Mouse (Mus musculus) ovary, adult 18-20 months (tissue): Measurements from ENCODE around the gene Phospho1.
A peak's percentile ranks its signal among the peaks of the same experiment; 100 is the strongest.

Experiments
- DNase-seq: peaks from one replicate; pipeline ENCODE4 v3.0.0; 2022; ENCODE audit warnings: low spot score, mixed read lengths

Phospho1 gene

DNA sequence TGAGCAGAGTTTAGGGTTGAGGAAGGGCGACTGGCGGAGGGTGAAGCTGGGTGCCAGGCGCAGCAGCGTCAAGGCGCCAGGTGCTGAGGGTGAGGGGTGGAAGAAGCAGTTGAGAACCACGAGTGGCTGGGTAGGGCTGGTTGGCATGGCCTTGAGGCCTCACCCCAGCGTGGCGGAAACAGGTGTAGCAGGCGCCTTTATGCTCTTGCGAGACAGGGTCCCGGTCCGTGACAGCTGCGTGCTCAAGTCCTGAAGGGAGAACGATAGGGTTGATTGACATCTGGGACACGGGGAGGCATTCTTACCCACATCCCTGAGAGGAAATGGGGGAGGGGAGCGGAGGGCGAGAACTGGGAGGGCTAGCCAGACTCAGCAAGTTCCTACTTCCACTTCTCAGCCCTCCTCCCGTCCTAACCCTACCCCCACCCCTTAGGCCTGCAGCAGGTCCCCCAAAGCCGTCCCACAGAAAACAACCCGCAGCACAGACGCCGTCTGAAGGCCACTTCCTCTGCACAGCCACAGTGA is 9.9 kb downstream of the Phospho1 start:
- no peak for DNase-seq

DNA sequence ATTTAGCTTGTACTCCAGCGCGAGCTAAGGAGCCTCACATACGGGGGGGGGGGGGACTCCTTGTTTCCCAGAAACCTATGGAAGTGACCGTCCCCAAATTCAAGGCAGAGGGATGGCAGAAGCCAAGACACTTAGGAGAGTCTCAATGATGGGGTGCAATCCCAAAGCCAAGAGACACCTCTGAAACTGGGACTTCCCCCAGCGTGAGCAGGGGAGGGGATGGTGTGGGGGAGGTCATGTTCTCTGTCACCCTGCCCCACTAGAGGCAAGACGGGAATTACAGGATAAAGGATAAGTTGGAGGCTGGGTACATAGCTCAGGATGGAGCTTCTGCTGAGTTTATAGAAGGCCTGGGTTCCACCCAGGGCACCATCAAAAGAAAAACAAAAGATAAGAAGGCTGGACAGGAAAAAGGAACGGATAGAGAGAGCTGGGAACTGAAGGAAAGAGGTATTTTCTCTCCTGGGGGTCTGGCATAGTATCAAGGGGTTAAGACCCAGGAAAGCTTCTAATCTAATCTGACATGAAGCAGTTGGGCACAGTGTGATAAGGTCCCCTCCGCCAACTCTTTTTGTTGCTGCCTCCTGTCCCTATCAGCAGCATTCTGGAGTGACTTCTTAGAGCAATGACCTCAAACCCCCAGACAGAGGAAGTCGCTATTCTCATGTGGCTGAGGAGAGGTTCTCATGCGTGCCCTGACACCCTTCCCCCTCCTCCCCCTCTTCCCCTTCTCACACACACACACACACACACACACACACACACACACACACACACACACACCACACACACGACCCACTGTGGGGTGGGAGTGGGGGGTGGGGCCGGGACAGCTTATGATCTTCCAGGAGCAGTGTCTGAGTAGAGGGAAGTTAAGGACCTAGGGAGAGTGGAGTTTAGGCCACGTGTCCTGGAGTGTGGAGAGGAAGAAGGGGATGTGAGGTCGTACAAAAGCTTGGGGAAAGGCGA is 10.7 kb downstream of the Phospho1 start:
- no peak for DNase-seq

DNA sequence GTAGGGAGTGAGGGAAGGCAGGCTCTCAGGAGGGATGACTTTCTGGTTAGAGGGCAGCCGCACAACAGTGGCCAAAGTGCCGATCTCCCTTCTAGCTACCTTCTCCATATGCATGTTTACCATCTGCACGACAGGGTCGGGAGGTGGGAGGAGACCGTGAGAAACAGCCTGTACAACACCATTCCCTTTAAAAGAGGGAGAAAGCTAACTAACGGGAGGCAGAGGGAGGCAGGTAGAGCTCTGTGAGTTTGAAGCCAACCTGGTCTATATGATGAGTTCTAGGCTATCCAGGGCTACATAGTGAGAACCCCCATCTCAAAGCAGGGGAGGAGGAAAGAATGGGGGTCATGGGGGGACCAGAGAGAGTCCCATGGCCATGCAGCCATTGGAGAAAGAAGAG is 11.5 kb downstream of the Phospho1 start:
- DNase-seq = no peak

DNA sequence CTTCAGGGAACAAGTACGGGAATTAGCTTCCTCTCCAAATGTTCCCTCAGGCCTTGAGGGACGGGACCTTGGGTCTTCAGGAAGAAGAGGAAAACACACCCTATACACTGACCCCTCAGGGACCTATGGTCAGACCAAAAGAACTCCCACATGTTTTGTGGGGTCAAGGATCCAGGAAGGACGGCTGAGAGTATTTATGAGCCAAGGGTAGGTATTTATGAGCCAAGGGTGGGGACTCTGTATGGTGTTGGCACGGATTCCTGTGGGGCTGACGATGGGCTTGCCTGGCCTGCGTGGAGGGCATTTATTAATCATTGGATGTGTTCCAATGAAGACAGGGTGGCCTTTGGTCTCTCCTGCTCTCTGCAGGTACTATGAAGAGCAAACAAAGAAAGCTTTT is 12.1 kb downstream of the Phospho1 start:
- no peak for DNase-seq

DNA sequence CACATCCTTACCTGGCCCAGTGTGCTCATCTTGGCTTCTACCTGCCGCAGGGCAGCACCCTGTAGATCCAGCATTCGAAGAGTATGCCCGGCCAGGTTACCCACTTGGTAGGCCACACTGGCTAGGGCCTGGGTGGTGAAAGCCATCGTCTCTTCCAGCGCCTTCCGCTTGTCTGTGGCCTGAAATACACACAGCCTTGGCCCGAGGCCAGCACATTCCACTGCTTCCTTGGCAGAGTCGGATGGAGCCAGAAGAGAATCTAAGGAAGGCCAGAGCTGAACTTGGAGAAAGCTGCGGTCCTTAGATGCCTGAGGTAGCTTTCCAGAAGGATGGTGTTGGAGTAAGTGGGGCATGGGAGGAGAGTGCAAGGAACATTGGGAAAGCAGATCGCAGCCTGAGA is 12.8 kb downstream of the Phospho1 start, which contains the start of gene Gngt2:
Gngt2 (plus strand) TSS at position 158 of the 400 bp plus-strand sequence.
- DNase-seq = peak; percentile 74

DNA sequence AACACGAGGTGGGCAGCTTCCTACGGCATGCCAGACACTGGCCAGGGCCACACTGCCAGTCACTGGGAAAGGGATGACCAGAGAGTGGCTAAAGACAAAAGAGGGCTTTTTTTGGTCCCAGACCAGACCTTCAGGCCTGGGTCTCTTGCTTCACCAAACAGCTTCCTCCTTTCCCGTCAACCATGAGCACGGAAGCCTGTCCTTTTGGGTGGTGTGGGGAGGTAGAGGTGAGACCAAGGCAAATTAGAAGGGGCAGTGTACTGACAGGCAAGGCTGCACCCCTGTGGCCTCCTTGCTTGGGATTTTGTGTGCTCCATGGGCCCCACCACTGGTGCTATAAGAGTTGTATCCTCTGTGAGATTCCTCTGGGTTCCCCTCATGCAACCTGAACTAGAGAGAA is 14.3 kb downstream of the Phospho1 start:
- DNase-seq = no peak

DNA sequence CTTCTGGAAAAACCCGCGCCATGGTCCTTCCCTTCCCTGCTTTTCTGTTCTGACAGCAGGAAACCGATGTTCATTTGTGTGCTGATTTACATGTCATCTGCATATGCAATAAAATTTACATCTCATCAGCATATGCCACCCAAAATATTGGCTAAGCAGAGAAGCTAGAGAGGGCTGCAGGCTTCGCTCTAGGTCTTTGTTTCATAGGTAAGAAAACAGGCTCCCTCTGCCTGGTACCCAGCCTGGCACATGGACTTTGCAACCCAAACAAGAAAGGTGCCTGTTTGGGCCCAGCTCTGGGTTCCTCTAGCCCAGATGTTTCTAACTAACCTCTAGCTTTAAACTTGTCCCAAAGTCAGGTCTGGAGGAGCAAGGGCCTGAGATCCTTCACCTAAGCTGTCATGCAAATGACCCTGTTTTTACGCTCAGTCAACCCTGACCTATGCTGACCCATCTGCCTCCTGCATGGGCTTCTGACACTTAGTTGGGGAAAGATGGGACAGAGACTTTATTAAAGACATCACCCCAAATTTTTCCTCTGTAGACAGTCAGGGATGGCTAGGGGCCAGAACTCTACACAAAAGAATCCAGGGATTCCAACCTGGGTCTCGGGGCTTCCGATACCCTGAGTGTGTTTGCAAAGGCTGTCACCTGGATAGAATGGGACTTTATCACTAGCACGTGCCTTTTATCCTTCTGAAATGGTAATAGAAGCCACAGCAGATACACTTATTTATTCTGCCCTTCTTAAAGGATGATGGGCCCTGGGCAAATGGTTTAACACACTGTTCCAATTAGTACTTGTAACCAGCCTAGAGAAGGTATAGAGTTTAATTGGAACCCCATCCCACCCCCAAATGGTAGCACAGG is 14.9 kb downstream of the Phospho1 start:
- no peak for DNase-seq

DNA sequence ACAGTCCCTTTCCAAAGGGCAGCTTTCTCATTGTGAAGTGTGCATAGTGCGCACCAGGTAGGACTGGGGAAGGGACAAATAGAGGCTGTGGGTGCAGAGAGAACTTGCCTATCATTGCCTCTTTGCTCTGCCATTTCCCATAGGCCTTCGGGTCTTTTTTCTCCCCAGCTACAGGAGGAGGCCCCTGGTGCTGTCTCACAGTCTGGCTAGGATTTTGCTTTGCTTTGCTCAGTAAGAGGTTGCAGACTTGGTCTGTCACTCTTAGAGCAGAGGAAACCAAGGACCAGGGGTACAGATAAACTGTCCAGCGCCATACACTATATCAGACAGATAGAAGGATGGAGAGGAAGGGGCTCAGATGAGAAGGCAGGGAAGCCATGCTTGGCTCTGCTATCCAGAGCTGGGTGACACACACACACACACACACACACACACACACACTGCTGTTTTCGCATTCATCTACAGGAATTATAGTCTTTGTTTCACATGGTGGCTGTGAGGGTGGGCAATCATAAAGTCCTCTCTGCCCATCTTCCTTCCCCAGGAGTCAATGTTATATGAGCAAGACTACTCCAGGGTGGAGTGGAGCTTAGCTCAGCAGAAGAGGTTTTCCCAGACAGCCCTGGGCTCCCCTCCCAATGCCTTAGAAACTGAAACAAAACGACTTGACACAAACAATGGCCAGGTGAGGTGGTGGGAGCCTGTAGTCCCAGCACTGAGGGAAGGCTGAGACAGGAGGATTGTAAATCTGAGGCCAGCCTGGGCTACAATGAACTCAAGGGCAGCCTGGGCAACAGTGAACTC is 16.6 kb downstream of the Phospho1 start:
- no peak for DNase-seq

DNA sequence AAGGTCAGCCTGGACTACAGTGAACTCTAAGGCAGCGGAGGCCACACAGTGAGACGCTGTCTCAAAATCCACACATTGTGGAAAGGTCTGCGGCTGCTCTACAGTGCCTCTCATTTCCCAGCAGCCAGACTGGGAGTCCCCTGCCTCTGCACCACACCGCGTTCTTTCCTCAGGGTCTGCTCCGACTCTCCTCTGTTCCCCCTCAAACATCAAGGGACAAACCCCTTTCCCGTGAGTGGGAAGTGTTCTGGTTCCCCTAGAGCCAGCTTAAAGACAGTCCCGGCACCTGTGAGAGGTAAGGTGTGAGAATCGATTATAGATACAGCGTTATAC is 17.2 kb downstream of the Phospho1 start:
- DNase-seq = no peak

DNA sequence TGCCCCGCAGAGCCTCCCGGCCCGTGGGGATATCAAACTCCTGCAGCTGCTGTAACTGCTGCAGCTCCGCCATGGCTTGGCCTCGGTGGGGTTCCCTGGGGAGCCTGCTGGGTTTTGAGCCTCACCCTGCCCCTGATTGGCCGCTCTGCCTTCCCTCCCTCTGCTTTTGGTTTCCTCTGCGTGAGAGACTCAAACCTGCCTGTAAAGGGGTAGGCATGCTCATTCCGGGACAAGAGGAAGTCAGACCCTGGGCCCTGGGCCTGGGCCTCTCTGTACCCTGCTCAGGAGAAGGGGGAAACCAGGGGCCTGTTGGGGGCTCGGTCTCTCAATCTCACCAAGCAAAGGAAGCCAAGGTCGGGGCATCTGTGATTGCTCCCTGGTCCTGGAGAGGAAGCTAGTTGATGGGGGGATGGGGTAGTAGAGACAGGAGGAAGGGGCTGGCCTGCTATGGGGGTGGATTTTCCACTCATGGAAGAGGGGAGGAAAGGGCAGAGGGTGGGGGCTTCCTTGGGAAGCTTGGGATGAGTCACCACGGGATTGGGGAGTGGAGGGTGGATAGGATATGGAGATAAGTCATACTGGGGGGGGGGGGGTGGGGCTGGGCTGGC is 17.9 kb downstream of the Phospho1 start, which contains the start of gene Abi3:
Abi3 (minus strand) TSS at position 403 of the 608 bp plus-strand sequence.
- DNase-seq = no peak

DNA sequence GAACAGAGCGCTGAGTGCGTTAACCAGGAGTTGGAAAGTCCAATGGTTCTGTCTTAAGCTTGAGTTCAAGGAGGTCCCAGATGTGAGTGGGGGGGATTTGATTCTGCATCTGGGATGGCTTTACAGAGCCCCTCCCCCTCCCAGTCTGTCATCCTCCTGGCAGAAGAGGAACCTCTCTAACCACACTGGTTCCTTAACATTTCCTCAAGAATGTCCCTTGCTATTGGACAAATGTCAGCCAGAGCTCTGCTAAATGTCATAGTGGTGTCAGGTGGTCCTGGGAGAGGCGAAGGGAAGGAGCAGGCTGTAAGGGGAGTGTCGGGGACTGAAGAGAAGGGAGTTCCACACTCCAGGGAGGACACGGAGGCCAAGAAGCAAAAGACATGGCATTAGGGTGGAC is 18.7 kb downstream of the Phospho1 start:
- no peak for DNase-seq

DNA sequence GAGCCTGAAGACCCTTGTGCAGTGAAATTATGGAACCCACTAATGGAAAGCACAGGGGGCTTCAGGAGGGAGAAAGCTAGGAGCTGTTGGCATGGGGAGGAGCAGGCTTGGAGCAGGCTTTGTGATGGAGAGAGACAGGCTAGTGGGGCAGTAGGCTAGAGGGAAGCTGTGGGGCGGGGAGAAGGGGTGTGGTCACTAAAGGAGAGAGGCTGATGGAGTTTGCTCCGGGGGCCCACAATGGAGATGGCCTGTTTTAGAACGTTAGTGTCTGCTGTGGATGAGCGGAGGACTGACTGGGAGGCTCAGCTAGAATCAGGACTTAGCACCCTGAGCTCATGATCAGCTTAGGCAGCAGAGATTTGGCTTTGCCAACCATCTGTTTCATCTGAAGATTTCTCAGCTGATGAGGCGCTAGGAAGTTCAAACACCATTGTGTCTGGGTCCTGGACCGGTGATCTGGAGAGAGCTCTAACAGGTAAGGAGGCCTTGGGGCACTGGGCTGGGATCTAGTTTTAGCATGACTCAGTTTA is 19.2 kb downstream of the Phospho1 start:
- no peak for DNase-seq

DNA sequence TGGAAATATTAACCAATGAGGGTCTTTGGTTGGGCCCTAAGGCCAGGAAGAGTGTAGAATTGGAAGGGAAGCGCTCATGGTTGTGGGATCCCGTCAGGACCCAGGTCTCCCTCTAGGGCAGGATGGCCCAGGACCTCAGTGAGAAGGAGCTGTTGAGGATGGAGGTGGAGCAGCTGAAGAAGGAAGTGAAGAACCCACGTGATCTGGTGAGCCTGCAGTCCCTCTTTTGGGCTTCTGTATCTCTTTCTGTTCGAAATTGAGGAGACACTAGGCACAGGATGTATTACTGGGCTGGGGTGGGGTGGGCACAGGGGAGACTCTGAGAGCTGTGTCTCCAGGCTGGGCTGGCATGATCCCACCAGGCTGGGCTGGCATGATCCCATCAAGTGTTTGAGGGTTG is 20.6 kb downstream of the Phospho1 start:
- DNase-seq = no peak

DNA sequence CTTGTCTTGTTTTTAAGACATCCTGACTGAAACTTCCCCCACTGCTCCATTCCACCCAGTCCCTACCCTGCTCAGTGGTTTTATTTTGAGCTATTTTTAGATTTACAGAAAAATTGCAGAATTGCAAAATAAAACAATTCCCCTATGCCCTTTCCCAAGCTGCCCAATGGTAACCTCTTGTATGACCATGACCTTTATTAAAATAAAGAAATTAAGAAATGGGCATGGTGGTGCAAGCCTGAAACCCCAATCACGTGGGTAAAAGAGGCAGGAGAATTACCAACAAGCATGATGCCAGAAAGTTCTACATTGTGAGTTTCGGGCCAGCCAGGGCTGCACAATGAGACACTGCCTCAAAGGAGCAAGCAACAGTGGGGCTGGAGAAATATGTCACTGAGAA is 26.6 kb downstream of the Phospho1 start:
- DNase-seq = no peak

DNA sequence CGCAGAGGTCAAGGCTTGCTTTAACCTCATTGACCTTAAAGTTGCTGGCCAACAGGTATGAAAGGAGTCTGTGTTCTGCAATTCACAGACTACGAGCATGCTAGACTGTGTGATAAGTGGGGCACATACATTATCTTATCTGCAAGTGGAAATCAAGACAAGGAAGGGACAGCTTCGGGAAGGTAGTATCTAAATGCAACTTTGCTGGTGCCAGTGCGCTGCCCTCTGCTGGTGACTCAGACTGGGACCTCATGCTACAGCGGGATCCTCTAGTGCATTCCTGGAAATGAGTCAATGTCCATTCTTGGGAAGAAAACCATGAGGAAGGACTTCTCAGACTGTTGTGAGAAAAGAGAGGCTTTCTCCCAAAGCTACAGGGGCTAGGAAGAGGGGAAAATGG is 29.4 kb downstream of the Phospho1 start:
- no peak for DNase-seq

DNA sequence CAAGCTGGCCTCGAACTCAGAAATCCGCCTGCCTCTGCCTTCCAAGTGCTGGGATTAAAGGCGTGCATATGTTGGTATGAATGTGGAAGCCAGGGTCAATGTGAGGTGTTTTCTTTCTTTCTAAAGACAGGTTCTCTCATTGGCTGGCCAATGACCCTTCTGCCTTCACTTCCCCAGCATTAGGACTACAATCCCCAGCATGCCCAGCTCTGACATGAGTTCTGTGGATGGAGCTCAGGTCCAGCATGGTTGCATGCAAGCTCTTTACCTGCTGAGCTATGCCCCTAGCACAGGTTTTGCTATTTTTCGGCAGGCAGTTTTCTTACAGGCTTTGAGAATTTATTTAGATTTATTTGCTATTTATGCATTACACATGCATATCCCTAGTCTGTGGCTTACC is 33.0 kb downstream of the Phospho1 start:
- DNase-seq = no peak

DNA sequence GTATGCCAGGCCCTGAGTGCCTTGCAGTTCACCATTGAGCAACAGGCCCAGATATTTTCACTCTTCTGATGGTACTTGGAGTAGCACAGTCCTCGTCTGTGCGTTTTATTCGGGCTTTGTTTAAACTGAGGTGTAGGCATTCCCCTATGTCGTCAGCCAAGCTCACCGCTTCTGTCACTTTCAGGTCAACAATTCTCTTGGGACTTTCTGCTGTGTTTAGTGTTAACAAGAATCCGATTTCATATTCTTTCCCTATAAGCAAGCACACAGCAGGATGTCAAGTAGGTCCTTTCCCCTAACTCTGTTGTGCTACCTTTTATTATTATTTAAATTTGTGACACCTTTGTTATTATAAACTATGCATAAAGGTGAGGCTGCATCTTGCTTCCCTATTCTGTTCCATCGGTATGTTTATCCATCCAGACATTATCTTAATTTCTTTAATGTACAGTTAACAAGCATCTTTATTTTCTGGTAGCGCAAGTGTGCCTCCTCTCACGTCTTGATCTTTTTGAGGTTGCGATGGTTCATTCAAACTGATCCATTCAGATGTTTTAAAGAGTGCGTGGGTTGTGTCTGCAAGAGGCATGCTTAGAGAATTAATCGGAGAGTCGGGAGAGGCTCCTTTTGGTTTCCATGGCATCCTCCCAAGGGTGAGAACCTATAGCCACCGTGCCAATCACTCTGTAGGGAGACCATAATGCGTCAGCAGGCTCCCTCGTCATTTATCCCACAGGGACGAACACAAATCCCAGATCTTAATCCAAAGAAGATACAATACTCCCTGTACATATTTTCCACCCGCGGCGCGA is 33.6 kb downstream of the Phospho1 start:
- no peak for DNase-seq

DNA sequence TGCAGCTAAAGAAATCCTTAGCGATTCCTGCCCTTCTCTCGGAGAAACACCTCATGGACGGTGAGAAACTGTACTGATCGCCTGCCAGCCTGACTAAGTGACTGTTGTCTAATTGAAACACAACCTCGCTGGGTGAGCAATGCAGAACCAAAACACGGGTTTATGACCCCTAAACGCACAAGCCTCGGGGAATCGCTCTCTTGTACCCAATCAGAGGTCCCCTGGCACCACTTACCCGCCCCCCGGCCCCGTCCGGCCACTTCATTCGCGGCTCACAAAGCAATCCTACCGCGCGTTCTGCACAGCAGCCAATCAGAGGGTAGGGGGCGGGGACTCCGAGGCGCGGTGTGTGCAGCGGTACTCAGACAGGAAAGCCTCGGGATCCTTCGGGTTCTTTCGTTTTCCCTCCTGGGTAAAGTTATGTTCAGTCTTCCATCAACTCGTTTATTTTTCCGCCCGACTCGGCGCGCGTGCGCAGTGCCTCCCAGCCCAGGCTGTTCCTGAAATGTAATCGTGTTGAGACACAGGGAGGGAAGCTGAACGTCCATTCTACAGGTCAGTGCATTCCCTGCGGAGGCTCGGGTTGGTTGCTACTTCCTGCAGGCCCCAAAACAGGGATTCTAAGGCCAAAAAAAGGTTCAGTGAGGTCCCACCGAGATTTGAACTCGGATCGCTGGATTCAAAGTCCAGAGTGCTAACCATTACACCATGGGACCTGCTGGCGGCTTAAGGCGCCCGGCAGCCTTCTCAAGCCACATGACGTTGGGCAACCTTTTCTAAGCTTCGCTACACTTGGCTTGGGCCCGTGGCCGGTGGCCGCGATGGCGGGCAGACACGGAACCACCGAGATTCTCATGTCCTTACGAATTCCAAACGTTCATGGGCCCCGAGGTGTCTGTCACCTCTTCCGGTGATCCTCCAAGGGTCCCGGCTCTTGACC is 34.5 kb downstream of the Phospho1 start:
- DNase-seq = peak; percentile 95

DNA sequence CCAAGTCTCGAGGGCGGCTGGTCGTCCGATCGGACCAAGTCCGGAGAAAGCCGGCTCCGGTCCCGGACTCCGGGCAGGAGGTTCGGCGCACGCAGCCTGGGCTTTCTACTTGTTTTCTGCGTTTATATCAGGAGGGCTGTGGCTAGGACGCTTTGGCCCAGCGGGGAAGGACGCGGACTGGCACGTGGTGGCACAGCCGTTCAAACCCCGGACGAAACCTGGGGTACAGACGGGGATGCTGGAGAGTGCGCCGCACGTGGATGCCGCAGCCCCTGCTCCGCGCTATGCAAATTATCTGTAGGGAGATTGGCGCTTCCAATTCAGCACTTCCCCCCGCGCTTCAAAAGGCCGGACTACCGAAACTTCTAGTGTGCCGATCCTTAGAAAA is 35.2 kb downstream of the Phospho1 start:
- DNase-seq = peak; percentile 61
